Mouse (Mus musculus): ENCODE results near the gene AL731706.2. TPM values are rescaled to one million over a fixed set of nuclear protein-coding genes. Genes with fewer than 3 reads are reported as not detected.

The AL731706.2 gene
- 2.7 TPM in 1 of 2 replicates, not detected in the other for polyA plus RNA-seq (2012)

DNA sequence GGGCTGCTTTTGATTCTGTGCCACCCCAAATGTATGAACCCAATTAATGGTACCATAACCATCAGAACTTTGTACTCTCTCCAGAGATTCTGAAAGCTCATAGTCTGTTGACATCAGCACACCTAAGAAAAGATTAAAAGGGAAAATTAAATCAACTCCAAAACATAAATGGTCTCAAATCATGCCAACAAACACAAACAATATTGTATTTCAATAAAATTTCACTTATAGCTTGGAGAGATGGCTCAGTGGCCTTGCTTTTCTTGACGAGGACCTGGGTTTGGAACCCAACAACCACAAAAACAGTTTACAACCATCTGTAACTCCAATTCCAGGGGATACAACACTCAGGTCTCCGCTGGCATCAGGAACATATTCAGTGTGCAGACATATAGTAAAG, at the start of gene AL731706.2:
Gene AL731706.2 (minus strand): TSS at position 101 of the 400 bp plus-strand sequence.

GRCm38 (mm10) chr2:136891068-136891950, 5.8 kb upstream of the AL731706.2 start, which contains the start of the genes Slx4ip, AL731706.1 and Mkks:
Gene Slx4ip, plus strand, starts transcription at chr2:136891218.
Gene AL731706.1, minus strand, starts transcription at chr2:136891389.
Gene Mkks, minus strand, starts transcription at chr2:136891389.

Other genes starting within 250 kb of the AL731706.2 start
- gene Snap25, start 172.2 kb downstream of the AL731706.2 start, polyA plus RNA-seq (2012) = not detected in 2 replicates
- gene Slx4ip, start 5.5 kb upstream of the AL731706.2 start, polyA plus RNA-seq (2012) = 0.44 and 0.51 TPM in 2 replicates
- 1.7 and 2.3 TPM in 2 replicates for gene AL731706.1, start 5.7 kb upstream of the AL731706.2 start, polyA plus RNA-seq (2012)
- gene Mkks, start 5.7 kb upstream of the AL731706.2 start, polyA plus RNA-seq (2012) = 0.29 and 0.31 TPM in 2 replicates
- 0.20 and 0.70 TPM in 2 replicates for gene Jag1, start 231.0 kb upstream of the AL731706.2 start, polyA plus RNA-seq (2012)